Mouse (Mus musculus) brain, adult 2 months (tissue): ENCODE measurements around the gene Mrpl47.
"Not testable (repeated sequence)": the region's sequence is repeated elsewhere in the genome, so short reads cannot be mapped to it uniquely, and the experiment has no call there.

Experiments
- DNase-seq: peaks from one replicate; pipeline ENCODE4 v3.0.0; 2011; ENCODE audit warnings: low read depth, low spot score

Gene Mrpl47

DNA sequence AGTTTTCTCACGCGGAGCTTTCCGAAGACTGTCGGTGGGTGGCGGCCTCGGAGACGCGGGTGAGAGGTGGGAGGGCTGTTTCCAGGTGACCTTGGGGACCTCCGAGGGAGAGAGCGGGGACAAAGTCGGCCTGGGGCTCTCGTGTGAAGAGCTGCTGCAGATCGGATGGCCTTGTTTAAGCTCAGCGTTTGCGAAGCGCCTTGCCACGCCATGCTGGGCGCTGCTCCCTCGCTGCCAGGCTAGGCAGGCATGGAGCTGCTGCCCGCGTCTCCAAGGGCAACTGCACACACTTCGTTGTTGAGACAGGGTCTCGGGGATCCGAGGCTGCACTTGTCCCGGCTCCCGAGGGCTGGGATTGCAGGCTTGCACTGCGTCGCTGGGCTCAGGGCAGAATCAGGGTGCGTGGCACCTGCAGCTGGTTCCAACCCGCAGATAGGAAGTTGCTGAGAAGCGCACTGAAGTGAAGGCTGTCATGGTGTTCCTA is at the start of gene Mrpl47:
Gene Mrpl47 (minus strand): TSS at position 434 of the 484 bp plus-strand sequence.
- DNase-seq = no peak

DNA sequence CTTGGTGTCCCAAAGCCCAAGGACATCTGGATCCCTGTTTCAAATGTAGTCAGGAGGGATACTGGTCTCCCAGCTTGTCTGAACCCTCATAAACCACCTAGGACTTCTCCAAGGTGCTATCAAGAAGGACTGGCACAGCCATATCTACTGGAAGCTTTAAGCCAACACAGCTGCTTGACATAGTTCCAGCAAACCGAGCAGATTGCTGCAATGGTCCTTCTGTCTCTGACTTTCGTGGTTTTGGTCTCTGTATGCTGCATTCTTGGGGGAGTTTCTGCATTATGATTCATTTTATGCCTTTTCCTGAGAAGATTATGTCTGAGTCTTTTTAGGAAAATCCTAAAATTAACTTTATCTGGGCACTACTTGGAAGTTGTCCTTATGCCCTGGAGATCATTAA is 33.4 kb upstream of the Mrpl47 start:
- no peak for DNase-seq

DNA sequence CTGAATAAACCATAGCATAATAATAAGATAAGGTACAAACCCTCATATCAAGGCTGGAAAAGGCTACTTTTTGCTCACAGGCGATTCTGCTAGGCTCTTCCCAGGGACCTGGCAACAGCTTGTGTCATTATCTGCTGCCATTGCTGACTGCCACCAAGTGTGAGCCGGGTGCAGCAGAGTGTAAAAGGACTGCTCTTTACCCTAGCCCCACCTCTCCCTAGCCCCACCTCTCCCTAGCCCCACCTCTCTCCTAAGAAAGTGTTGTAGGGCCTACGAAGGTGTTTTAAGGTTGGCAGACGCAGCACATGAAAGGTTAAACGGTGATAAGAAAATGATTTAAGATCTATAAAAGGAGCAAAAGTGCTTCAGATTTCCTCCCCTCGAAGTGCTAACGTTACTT is 26.5 kb upstream of the Mrpl47 start:
- no peak for DNase-seq

DNA sequence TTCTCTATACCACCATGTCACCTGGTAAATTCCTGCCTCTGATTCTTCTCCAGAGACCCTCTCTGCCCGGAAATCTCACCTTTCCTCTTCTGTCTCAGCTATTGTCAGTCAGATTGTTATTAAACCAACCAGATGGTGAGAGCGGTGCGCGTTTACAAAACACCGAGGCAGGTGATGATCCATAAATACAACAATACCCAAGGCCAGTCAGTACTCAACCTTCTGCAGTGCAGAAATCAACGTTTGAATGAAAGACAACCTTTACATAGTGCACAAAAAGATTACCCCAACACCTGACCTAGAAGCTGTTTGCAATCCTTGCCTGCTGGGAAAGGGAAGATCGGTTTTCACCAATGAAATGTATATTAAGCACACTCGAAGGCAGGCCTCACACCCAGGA is 25.6 kb upstream of the Mrpl47 start:
- DNase-seq = no peak

DNA sequence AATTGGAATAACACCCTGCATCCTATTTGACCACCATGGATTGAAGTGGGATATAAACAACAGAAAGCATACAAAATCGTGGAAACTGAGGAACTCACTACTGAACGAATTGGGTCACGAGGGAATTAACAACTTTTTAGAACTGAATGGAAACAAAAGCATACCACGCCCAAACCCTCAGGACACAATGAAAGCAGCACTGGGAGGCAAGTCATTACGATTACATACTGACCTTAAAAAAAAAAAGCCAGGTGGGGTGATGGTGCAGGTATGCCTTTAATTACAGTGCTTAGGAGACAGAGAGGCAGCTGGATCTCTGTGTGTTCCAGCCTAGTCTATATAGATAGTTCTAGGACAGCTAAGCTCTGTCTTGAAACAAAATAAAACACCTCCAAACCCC is 21.8 kb upstream of the Mrpl47 start:
- DNase-seq = no peak

DNA sequence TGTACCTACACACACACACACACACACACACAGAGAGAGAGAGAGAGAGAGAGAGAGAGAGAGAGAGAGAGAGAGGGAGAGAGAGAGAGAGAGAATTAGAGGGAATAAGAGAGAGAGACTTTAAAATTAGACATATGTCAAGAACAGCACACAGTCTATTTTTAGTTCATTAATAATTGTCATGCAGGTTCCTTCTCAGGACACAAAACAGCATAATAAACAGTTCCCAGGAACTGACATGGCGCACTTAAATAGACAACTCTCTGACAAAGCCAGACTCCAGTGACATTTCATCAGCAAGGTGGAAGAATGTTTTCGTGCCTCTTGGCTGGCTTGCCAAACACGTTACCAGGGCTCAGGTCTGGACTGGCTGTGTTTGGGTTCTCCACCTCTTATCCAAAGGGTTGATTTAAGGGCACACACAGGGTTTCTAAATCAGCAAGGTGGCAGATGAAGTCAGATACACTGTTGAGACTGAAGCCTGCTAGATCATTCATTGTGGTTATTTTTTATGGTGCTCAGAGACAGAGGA is 17.0 kb upstream of the Mrpl47 start:
- DNase-seq = no peak

DNA sequence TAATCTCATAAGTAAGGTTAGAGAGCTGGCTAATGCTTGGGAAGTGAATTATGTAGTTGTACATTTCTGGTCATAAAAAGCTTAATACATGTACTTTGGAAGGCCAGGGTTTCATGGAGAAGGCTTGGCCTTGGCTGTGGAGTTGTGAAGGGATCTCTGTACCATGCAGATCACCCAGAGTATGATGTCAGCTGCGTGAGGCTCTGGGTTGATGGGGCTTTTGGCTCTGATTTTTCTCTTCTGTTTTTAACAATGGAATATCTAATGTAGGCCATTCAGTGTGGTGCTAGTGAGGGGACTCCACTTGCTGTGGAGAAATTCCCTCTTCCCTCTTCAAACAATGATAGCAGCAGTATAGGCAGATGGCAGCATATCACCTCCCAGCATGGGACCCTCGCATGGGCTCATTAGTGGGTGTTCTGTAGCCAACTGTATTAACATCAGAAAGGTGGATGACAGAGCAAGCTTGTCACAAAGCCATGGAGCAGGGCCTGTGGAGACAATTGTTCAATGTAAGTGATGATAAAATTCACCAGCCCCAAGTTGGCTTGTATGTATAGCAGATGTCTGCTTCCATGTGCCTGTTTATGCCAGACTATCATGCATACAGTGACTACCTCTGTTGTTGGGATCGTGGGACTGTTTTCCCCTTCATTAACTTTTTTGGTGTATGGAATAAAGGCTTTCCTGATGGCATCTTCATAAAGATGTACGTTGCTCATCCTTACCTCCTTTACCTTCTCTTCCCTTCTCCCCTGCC is 12.6 kb upstream of the Mrpl47 start:
- DNase-seq = peak; percentile 40

DNA sequence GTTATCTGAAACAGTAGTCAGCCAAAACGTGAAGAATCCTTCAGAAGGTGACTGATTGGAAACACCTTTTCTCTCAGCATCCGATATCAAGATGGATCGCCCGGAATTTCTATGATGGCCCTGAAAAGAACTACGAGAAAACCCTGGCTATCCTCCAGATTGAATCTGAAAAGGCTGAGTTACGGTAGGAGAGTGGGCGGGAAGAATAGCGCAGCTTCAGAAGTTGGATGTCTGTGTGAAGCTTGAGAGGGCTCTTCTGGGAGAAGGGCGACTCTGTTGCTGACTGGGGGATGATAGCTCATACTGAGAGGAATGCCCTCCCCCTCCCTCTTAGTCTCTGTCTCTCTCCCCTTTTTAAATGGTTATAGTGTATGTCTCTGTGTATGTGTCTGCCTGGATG is 11.0 kb upstream of the Mrpl47 start:
- DNase-seq = peak; percentile 54

DNA sequence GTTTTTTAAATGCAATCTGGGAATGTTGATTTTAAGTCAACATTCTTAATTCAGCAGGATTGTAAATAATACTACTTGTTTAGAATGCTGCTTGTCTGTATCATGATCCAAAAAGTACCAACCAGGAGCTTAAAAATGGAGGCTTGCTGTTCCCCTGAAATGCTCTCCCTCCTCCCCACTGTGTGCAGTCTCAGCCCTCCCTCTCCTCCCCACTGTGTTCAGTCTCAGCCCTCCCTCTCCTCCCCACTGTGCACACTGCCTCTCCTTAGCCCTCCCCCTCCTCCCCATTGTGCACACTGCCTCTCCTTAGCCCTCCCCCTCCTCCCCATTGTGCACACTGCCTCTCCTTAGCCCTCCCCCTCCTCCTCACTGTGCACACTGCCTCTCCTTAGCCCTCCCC is 8.0 kb upstream of the Mrpl47 start:
- not testable (repeated sequence) for DNase-seq

DNA sequence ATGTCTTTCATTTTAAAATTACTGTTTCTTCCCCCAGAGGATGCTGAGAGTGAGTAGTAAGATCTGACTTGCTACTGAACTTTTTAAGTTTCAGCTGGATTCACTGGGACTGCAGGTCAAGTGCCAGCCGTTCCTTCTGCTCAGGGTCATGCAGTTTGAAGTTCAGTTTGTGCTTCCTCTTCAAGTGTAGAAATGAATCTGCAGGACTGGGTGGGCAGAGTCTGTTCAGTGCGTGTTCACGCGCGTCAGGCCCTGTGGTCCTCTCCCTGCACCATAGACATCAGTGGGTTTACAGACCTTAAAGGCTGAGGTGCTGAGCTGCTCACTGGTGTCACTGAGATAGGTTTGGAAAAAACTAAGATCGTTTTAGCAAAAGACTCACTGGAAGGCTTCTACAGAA is 7.6 kb upstream of the Mrpl47 start:
- DNase-seq = no peak

DNA sequence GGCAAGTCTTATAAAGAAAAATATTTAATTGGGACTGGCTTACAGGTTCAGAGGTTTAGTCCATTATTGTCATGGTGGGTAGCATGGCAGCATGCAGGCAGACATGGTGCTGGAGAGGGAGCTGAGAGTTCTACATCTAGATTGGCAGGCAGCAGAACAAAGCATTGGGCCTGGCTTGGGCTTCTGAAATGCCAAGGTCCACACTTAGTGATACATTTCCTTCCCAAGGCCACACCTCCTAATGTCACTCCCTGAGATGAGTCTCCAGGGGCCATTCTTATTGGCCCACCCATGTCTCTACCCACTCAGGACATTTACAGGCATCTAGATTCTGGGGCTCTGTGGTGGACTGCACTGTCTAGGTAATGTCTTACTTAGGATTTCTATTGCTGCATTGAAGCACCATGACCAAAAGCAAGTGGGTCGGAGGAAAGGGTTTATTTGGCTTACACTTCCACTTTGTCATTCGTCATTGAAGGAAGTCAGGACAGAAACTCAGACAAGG is 4.9 kb upstream of the Mrpl47 start:
- DNase-seq = no peak

DNA sequence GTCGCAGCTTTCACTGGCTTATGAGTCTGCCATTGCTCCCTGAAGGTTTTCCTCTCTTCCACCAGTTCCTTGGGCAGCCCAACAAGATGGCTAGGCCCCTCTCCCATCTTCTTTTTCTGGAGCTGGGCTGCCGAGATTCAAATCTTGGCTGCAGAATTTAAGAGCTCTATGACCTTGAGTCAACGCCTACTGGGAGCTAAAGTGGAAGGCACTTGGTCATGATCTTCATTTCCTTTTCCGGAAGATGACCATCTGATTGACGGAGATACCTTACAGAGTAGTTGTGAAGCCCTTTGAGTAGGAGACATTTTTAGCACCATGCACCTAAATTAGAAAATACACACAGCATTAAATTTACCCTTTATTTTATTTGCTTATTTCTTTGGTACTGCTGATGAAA is 1.1 kb upstream of the Mrpl47 start:
- no peak for DNase-seq

DNA sequence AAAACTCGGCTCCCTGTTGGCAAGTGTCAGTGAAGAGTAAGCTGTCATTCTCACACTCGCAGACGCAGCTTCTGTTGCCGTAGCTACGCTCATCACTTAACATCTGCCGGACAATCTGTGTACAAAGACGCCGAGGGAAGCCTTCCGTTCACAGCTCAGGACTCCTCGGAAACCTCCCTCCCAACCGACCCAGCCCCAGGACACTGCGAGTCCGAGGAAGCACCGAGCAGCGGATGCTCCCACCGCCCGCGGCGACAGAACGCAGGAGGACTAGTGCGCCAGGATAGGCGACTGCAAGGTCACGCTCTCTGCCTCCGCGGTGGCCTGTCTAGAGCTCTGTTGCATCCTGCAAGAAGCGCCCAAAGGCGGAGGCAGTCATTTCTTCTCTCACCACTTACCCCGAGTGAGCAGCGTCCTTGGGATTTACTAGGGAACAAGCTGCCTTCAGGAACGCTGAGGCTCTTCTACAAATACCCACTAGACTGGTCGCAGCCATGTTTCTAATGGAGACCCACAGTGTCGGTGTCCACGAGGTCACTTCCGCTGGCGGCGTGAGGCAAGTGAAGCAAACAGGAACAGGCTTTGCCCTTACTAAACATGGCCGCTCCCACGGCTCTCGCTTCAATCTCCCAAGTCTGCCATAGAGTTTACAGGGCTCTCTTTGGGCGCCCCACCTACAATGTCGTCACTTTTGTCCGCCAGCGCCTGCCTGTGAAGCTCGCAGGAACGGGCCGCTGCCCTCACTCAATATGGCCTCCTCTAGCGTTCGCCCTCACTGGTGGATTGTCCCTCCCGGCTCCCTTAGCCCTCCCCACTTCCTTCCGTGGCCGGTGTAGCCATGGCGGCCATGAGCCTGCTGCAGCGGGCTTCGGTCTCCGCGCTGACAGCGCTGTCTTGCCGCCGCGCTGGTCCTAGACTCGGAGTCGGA is 897 bp downstream of the Mrpl47 start, which contains the start of gene Ndufb5:
Gene Ndufb5 (plus strand): TSS at position 747 of the 928 bp plus-strand sequence.
- peak; percentile 100 for DNase-seq

DNA sequence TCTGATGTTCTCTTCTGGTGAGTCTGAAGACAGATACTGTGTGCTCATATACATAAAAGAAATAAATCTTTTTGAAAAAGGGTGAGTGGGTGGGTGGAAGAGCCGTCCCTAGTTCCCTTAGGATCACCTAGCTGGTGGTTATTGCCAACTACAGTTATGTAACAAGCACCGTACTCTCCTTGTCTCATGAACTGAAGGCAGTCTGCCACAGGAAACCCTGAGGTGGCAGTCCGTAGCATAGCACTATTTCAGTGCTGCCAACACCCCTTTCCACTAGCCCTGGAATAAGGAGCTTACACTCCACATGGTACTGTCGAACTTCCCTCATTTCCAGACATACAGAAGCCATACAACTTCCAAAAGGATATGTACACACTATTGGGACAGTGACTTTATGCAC is 9.5 kb downstream of the Mrpl47 start:
- DNase-seq = no peak

DNA sequence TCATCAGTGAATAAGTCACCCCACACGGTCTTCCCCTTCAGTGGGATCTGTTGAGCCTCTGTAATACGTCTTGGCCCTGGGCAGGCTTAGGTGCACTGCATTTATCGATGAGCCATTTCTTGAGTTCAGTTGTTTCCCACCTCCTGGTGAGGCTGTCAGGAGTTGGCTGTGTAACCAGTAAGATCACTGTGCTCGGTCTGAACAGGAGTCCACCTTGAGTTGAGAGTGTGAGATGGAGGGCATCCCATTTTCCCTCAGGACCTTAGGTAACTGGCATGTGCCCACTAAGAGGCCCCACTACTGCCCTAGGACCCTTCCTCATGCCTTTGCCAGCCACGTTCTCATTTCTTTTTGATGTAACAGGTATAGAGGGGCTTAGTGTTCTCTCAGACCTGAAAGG is 11.5 kb downstream of the Mrpl47 start:
- DNase-seq = no peak

DNA sequence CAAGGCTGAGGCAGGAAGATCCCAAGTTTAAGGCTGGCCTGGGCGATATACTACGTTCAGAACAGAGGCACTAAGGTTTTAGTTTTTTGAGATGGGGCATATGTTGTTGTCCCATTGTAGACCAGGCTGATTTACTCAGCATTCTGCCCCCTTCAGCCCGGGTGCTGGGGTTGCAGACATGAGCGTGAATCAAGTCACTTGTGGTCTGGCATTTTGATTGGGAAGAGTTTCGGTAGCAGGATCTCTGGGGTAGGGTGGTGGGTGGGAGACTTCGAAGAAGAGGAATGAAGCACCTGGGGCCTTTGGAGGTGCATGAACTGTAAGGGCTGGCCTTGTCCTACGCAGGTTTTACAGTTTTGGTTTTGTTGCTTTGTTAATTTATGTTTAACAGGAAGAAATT is 13.2 kb downstream of the Mrpl47 start:
- DNase-seq = no peak

DNA sequence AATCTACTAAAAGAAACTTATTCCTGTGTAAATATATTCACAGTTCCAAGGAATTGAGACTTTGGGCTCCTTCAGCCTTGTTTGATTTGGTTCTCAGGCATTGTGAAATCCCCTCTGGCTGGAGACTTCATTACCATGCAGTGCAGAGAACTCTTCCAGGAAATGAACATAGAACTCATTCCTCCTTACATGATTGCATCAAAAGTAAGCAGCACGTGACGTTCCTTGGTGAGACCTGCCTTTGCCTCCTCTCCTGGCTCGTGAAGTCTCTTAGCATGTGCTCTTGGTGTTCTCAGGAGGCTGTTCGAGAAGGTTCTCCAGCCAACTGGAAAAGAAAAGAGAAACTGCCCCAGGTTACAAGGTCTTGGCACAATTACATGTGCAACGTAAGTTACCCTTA is 19.1 kb downstream of the Mrpl47 start:
- DNase-seq = no peak

DNA sequence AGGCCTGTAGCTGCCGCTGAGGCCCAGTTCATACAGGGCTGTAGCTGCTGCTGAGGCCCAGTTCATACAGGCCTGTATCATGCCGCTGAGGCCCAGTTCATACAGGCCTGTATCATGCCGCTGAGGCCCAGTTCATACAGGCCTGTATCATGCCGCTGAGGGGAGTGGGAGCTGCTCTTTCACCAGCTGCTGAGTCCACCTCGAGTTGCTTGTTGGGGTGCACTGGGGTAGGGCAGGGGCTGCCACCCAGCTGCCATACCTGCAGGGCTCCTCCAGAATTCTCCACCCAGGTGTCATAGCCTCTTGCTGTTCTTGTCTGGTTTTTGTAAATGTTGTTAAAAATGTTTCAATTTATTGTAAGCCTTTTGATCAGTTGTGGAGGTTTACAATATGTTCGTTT is 20.0 kb downstream of the Mrpl47 start:
- not testable (repeated sequence) for DNase-seq

DNA sequence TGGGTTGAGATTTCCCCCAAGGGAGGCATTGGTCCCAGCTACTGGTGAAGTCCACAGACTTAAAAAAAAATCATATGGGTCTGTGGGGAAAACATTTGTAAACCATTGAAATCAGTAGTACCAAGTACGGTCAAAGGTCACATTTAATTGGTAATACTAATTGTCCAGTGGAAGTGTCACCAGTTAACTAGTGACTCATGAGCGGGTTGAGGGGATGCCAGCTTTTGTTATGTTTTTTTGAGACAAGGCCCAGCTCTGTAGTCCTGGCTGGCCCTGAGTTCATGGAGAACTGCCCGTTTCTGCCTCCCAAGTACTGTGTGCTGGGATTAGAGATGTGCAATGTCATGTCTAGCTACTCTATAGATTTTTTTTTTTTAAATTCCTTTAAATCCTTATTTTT is 23.7 kb downstream of the Mrpl47 start:
- no peak for DNase-seq

DNA sequence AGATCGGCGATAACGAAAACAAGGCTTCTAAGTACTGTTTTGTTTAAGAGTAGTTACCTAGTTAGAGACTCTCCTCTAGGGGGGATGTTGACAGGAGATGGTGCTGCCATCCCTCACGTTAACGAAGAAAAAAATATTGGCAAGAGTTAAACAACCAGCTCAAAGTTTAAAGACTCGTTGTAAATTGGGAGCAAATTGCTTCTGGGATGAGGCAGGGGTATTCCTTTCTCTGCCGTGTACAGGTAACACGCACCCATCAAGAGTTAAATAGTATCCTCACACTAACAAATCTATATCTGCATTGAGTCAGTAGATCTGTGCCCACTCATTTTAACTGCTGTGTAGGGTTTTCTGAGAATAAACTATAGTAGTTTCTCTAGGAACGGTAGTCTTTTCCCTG is 28.0 kb downstream of the Mrpl47 start:
- DNase-seq = no peak

DNA sequence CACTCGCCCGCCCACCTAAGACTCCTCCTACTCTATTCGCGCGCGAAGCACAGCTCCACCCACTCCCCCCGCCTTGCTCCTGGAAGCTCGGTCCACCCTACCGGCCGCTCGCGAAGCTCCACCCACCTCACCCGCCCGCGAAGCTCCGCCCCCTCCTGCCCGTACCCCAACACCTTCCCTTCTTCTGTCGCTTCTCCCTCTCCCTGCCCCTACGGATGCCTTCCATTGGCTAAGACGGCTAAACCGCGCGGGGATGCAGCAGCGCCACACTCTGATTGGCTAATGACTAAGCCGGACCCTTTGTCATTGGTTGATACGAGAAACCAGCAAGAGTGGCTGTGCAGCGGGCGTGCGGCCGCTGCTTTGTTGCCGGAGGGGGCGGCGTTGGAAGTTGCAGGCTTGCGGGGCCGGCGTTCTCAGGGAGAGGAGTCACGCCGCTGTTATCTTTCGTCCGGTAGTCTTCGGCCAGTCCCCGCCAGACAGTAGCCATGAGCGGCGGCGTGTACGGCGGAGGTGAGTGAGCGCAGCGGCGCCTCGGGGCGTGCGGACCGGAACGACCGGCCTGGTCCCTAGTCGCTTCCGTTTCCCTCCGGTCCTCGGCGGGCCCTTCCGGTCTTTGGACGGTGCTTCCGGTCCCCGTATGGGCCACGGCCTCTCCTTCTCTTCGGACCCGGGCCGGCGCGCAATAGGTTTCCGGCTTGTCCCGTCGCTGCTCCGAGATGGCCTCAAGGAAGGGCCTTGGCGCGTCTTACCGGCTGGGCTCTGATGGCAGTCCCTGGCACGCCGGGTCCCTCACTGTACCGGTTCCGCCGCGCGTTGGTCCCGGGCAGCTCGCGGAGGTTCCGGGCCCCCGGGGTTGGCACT is 28.8 kb downstream of the Mrpl47 start:
- peak; percentile 100 for DNase-seq
